Mouse (Mus musculus) retina, embryonic 14.5 days (tissue): ENCODE results near the gene Ror1.

Source experiments
- DNase-seq: peaks from one replicate; pipeline ENCODE4 v3.0.0-alpha.2; 2015; ENCODE audit warnings: low spot score

Ror1 gene

DNA sequence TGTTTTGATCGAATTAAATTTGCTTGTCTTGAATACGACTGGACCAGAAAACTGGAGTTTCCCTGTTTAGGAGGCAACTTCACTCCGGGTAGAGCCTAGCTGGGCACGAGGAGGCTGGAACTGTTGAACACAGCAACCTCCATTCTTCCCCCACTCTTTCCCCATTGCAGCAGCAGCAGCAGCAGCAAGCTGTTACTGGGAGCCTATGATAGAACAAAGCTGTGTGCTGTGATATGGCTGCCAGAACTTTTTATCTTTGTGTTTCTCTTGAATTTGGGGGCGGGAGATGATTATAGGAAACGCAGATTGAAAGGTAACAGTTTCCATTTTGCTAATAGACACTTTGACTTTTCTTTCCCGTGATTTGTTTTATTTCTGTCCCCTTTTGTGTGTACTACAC lies 70.2 kb downstream of the Ror1 start:
- DNase-seq = no peak

- DNase-seq = no peak
These were observed 71.3 kb downstream of the Ror1 start for GRCm38 (mm10) chr4:100166871-100167270.

- DNase-seq = peak; percentile 47
These were observed 74.1 kb downstream of the Ror1 start for GRCm38 (mm10) chr4:100169683-100170082.

- DNase-seq = peak; percentile 68
These were observed 74.6 kb downstream of the Ror1 start for GRCm38 (mm10) chr4:100170161-100170650.

- DNase-seq = no peak
These were observed 75.2 kb downstream of the Ror1 start for GRCm38 (mm10) chr4:100170743-100171142.

GRCm38 (mm10) chr4:100171483-100171898 lies 75.9 kb downstream of the Ror1 start:
- DNase-seq = no peak

DNA sequence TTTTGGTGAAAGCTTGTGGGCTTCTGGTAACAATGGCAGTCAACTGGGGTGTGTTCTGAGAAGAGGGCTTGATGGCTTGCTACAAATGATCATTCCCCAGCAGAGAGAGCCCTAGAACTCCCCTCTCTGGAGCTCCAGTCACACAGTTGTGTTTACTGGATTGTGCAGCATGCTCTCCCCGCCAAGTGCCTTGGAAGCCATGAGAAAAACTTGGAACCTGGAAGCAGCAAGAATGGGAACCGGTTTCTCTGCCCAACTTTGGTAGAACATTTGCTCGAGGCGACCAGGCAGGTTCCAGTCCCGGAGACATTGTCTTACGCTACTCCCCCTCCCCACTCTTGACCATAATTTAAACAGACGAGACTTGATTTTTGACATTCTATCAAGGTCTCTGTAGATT lies 80.0 kb downstream of the Ror1 start:
- no peak for DNase-seq

GRCm38 (mm10) chr4:100178316-100178715 lies 82.7 kb downstream of the Ror1 start:
- no peak for DNase-seq

DNA sequence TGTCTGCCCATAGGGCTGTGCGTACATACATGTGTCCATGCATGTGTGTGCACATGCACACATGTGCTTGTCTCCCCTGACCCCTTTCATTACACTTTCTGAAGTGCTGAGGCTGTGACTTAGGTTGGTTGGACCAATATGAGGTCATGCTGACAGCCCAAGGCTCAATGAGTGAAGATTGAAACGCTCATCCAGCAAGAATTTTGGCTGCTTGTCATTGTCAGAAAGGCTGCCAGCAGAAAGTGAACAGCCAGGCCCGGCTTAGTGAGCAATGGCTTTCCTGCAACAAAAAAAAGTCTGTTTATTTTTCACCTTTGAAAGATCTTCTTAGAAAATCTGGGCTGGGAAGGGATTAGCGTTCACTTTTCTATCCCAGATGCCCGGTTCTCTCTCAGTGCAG lies 86.1 kb downstream of the Ror1 start:
- DNase-seq = no peak

DNA sequence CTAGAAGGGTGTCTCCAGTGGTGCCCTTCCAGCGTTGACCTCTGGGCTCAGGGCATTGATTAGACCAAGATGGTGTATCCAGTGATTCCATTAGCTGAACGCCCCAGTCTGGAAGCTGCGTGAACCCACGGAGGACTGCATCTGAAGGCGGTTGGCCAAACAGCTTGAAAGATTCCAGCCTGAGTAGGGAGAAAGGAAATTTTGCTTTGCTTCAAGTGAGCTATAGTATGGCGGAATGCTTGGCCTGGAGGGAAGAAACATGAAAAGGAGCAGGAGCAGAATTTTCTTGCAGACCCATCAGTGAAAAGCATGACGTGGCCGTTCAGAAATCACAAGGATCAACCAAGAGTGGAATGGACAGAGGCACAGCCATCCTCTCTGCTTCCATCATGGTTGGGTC lies 91.2 kb downstream of the Ror1 start:
- no peak for DNase-seq

- DNase-seq = no peak
These were observed 92.1 kb downstream of the Ror1 start for GRCm38 (mm10) chr4:100187563-100188200.

DNA sequence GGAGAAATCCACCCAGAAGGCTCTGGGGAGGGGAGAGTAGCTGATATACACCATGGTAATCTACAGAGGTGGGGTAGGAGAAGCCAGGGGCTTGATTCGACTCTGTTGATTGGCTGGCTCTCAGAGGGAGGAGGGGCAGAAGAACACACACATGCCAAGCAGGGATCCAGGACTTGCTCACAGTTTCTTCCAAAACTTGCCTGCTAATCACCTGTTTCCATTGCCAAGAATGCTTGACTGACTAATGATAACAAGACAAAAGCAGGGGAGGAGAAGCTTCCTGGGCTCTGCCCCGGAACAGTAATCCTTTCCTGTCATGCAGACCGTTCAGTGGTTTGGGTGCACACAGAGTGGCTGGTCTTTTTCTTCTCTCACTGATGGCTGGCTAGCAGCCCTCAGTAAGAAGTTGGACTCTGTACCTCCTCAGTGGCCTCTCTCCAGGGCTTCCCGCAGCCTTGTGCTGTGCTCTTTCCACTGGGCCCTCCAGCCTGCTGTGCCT lies 92.7 kb downstream of the Ror1 start:
- no peak for DNase-seq

DNA sequence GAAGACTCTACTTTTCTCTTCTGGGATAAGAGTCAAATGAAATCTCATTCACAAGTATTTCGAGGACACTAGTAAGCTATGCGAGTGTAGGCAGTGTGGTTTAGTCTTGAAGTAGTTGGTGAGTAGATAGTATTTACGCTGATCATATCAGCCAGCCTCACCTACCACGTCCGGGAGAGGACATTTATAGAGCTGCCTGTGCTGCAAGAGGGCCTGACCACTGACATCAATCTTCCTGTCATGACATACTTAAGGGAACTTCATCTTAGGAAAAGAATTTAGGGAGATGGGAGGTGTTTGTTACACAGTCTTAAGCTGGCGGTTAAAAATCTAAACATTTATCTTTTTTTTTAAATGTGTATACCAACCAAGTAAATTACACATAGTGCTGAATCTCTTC lies 95.9 kb downstream of the Ror1 start:
- no peak for DNase-seq

GRCm38 (mm10) chr4:100194136-100194535 lies 98.5 kb downstream of the Ror1 start:
- no peak for DNase-seq

DNA sequence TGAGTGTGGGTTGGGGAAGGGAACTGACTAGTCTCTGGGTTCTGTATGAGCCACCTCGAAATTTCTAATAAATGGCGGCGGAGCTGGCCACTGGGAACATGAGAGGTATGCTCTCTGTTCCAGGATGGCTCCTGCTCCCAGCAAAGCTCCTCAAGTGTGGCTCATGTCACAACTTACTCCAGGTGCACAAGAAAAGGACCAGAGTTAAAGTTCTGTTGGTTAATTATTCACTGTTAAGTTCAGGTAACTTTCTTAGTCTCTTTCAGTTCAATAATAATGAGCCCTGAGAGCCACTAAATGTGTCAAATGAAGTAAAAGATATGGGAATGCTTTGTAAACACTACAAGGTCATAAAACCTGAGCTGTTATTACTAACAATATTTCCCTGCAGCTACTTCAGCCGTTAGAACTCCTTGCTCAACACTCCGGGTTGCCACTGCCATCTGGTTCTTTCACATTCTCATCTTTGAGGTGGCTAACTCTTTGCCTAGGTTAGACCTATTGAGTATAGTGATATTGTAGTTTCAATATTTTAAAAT lies 100.7 kb downstream of the Ror1 start:
- DNase-seq = no peak

GRCm38 (mm10) chr4:100198275-100198674 lies 102.7 kb downstream of the Ror1 start:
- DNase-seq = no peak

DNA sequence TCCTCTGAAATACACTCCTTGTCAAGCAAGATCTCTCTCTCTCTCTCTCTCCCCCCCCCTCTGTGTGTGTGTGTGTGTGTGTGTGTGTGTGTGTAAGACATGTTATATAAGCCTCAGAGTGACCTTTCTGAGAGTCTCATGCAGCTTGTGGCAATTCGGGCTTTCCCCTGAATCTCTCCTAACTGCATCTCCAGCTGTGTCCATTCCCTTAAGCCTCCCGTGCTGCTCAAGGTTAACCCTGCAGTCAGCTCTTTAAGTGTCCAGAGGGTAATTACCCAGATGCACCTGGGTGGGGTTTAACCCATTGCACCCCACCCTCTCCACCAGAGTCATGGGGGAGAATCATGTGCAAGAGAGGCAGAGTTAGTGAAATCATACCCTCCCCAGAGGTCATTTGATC lies 105.7 kb downstream of the Ror1 start:
- DNase-seq = no peak

GRCm38 (mm10) chr4:100203066-100203465 lies 107.5 kb downstream of the Ror1 start:
- DNase-seq = no peak

GRCm38 (mm10) chr4:100203688-100204087 lies 108.1 kb downstream of the Ror1 start:
- DNase-seq = no peak

- no peak for DNase-seq
These were observed 108.8 kb downstream of the Ror1 start for GRCm38 (mm10) chr4:100204381-100204780.

DNA sequence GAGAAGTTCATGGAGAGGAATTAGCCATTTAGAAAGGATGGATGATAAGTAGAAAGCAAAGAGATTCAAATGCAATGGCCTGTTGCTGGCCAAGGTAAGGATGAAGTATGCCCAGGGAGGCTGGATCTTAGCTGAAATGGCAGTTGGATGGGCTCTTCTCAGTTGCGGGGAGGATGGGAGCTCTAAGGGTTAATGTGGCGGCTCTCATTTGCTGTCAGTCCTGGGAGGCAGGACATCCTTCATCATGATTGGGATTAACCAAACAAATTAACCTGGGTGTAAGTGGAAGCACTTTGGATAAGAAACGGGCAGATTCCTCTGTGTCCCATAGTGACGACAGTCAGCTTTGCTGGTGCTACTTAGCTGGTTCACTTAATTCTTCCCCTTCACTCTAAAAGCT lies 112.5 kb downstream of the Ror1 start:
- DNase-seq = no peak

GRCm38 (mm10) chr4:100209106-100209505 lies 113.5 kb downstream of the Ror1 start:
- DNase-seq = no peak

- no peak for DNase-seq
These were observed 115.7 kb downstream of the Ror1 start for GRCm38 (mm10) chr4:100211331-100211730.
